Mouse (Mus musculus): ENCODE data around the gene Zfp607a.

DNA sequence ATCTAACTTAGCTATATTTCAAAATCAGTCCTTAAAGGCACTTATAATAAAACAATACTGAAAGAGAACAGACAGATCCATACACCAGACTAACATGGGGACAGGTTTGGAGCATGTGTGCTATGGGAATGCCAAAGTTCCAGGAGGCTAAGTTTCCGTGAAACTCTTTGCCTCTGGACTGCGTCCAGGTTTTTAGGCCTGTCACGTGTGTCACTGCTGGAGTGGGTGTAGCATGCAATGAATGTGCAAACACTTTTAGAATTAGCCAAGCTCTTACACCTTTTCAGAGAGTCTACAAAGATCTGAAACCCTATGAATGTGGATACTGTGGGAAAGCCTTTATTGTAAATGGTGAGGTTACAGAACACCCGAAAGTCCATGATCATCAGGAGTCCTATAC, 24.4 kb downstream of the Zfp607a start:
- TF ChIP-seq POLR2A (IDR thresholded peaks at IDR 0.05; ENCODE audit: insufficient read depth, low read depth, low read length) (no peak), CTCF (IDR thresholded peaks at IDR 0.05) (no peak), EP300 (IDR thresholded peaks at IDR 0.05; ENCODE audit: insufficient read depth, low read depth, low read length) (no peak)

Data from heart, adult 2 months (tissue).